Mouse (Mus musculus) 416B (cell line): ENCODE data around the gene Nmrk2.
"Not testable (repeated sequence)": the region's sequence is repeated elsewhere in the genome, so short reads cannot be mapped to it uniquely, and the experiment has no call there.

ENCODE experiments used
- DNase-seq: peaks from one replicate; pipeline ENCODE4 v3.0.0; 2011; ENCODE audit warnings: low read depth

The Nmrk2 gene

DNA sequence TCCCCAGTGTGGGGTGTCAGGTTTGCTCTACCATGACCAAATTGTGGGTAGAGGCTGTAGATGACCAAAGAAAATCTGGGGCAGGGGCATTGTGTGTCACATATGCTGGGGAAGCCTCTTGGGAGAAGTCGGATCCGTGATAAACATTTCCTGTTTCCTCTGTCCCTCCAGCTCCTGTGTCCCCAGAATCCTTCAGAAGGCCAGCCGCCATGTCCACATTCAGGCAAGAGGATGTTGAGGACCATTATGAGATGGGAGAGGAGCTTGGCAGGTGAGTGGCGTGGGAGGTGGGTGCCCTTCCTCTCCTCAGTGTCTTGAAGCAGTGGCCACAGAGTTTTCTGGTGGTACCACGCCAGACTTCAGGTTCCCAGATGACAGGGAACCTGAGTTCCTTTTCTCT, 18.0 kb downstream of the Nmrk2 start, which contains the start of gene 4930442H23Rik:
Gene 4930442H23Rik (minus strand): TSS at position 45 of the 400 bp plus-strand sequence.
- no peak for DNase-seq

DNA sequence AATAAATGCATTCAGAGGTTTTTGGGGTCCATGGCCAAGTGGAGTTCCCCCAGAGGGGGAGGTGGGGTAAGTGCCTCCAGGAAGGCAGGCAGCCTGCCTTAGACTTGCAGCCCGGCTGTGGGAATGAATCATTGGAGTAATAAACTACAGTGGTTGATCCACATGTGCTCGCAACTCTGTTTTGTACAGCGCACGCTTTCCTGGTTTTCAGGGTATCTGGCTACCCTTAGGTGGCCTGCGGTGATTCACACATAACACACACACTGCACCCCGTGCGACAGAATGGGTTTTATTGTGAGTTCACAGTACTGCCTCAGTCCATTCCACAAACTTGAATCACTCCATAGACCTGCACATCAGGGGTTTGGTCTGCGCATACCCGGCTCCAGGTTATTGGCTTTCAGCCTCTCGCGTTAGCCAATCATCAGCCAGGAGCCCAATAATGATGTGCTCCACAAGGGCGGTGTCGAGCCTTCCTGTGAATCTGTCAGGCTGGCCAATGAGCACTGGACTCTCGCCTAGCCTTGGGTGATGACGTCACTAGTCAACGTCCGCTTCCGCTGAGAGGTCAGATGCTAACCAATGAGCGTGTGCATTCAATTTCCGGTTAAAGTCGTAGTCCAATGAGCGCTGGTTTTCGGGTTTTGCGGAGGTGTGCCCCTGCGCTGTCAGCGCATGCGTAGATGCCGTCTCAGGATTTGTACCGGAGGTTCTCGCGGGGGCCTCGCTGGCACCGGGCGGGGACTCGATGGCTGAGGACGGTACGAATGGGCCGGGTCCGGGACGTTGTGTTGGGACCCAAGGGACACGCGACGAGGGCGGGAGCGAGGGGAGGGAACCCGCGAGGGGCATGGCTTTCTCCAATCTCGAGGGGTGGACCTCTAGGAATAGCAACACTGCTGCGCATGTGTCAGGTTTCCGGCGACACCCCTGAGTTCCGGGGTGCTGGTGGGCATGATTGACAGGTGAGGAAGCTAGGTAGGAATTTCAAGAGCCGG, 19.2 kb downstream of the Nmrk2 start, which contains the start of gene Dapk3:
Gene Dapk3 (plus strand): TSS at position 670 of the 998 bp plus-strand sequence.
- DNase-seq = peak; percentile 100

DNA sequence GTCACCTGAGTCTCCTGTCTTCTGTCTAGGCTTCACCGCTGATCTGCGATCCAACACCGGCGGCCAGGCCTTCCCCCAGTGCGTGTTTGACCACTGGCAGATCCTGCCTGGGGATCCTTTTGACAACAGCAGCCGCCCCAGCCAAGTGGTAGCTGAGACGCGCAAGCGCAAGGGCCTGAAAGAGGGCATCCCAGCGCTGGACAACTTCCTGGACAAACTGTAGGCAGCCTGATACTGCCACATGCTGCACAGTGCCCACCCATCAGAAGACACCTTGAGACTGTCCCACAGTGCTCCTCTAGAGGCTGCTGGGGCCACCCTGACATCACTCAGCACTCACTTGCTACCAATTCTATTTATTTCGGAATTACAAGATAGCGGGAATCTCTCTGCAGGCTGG, 20.0 kb downstream of the Nmrk2 start:
- not testable (repeated sequence) for DNase-seq

DNA sequence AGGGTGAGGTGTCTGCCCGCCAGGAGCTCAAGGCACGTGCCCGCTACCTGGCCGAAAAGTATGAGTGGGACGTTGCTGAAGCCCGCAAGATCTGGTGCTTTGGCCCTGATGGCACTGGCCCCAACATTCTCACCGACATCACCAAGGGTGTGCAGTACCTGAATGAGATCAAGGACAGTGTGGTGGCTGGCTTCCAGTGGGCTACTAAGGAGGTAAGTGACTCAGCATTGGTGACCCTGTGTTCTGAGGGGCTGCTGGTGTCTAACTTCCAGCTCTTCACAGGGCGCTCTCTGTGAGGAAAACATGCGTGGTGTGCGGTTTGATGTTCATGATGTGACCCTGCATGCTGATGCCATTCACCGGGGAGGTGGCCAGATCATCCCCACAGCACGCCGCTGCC, 20.9 kb downstream of the Nmrk2 start:
- DNase-seq = no peak

DNA sequence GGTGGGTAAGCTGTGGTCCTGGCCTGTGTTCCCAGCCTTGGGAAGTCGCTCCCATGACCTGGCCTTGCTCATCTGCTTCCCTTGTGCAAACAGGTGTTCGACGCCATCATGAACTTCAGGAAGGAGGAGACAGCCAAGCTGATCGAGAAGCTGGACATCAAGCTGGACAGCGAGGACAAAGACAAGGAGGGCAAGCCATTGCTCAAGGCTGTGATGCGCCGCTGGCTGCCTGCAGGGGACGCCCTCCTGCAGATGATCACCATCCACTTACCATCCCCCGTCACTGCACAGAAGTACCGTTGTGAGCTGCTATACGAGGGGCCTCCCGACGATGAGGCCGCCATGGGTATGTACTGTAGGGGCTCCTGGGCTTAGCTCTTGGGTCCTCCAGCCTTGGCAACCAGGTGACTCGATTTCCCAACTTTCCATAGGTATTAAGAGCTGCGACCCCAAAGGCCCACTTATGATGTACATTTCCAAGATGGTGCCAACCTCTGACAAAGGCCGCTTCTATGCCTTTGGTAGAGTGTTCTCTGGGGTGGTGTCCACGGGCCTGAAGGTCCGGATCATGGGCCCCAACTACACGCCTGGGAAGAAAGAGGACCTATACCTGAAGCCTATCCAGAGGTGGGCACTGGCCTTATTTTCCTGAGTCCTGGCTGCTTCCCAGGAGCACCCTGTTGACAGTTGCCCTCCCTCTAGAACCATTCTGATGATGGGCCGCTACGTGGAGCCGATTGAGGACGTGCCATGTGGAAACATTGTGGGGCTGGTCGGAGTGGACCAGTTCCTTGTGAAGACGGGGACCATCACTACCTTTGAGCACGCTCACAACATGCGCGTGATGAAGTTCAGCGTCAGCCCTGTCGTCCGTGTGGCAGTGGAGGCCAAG, 22.2 kb downstream of the Nmrk2 start:
- DNase-seq = no peak

DNA sequence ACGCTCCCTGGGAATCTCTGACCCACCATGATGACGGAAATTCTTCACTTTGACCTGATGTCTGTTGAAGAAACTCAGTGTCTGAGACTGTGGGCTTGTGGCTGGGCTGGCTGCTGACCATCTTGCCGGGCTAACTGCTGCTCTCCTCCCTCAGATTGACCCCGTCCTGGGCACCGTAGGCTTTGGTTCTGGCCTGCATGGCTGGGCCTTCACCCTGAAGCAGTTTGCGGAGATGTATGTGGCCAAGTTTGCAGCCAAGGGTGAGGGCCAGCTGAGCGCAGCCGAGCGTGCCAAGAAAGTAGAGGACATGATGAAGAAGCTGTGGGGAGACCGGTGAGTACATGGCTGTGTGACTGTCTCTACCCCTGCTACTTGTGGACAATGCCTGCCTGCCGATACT, 22.9 kb downstream of the Nmrk2 start:
- no peak for DNase-seq

DNA sequence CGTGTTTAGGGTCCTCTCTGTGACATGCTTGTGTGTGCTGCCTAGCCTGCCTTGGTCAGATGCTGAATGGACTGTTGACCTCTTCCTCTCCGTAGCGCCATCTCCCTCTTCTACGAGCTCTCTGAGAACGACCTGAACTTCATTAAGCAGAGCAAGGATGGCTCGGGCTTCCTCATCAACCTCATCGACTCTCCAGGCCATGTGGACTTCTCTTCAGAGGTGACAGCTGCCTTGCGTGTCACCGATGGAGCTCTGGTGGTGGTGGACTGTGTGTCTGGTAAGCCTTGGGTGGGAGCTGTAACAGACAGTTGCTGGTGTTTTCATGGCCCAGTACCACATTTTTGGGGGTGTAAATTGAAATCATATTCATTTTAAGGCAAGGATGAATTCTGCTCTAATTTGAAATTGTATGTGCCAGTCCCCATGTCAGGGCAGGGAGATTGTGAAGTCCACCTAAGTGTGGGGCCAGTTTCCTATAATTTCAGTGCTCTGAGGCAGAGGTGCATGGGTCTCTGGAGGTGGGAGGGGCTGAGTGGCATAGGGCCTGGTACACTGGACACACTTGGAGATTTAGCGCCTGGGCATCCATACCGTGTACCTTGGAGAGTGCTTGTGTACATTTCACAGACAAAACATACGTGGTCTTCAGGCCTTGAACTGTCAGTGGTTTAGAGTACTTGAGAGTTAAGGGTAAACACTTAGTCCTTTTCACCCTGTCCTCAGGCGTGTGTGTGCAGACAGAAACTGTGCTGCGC, 23.7 kb downstream of the Nmrk2 start:
- DNase-seq = no peak

DNA sequence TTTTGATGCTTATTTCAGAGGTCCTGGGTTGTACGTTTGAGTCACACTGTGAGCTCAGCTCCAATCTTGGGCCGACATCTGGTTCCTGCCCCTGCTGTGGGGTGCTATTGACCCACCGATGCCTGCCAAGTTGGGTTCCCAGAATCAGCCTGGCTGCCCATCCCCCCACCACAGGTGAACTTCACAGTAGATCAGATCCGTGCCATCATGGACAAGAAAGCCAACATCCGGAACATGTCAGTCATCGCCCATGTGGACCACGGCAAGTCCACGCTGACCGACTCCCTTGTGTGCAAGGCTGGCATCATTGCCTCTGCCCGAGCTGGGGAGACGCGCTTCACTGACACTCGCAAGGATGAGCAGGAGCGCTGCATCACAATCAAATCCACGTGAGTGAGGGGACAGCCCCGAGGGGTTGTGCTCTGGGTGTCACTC, 24.3 kb downstream of the Nmrk2 start:
- DNase-seq = peak; percentile 52

DNA sequence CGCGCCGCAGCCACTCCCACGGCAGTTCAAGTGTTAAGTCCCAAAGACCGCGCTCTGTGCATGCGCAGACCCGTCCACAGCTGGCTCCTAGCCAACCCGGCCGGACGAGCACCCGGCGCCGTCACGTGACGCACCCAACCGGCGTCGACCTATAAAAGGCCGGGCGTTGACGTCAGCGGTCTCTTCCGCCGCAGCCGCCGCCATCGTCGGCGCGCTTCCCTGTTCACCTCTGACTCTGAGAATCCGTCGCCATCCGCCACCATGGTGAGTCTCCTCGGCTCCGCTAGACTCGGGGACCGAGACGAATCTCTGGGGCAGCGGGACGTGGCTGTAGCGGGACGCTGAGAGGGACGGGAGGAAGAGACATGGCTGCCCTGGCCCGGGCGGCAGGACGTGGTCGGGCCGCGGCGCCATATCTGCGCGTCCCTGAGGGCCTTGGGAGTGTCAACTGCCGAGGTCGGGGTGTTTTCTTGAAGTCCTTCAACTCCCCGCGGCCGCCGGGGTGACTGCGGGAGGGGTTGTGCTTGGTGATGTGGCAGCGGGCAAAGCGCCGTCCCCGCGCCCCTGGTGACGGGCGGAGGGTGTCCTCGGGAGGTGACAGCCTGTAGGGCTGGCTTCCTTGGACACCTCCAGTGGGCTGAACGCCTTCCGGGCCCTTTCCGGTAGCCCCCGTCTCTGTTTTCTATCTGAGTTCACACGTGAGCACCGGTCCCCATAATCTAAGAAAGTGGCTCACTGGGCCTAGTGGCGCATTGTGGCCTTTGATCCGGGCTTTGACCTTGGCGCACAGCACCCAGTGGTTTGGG, 25.2 kb downstream of the Nmrk2 start, which contains the start of gene Eef2:
Gene Eef2 (plus strand): TSS at position 166 of the 806 bp plus-strand sequence.
- DNase-seq = peak; percentile 97

DNA sequence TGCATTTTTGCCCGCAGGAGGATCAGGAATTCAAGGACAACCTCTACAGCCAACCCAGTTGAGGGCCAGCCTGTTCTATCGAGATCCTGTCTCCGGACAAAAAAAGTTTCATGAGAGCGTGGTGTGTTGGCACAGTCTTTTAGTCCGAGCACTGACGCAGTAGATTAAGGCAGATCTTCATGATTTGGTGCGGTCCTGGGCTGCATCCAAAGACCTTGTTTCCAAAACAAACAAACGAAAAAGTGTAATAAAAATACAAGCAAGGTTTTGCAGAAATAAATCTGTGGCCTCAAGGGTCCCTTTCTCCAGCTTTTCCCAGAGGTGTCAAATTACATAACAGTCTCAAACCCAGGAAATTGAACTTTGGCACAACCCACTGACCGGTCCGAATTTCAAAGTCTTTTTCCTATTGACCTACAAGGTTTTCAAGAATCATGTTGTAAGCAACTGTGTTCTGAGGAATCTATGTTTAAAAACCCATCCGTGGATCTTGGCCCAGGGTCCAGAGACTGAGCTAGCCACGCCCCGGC, 25.9 kb downstream of the Nmrk2 start:
- no peak for DNase-seq

DNA sequence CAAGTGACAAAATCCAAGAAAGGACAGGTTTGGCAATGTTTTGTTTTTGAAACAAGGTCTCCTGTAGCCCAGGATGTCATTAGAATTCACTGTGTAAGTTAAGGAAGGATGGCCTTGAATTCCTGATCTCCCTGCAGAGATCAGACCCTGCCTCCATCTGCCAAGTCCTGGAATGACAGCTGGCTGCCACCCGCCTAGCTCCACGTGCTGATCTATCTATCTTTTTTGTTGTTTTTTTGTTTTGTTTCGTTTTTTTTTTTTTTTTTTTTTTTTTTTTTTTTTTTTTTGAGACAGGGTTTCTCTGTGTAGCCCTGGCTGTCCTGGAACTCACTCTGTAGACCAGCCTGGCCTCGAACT, 26.5 kb downstream of the Nmrk2 start:
- not testable (repeated sequence) for DNase-seq

DNA sequence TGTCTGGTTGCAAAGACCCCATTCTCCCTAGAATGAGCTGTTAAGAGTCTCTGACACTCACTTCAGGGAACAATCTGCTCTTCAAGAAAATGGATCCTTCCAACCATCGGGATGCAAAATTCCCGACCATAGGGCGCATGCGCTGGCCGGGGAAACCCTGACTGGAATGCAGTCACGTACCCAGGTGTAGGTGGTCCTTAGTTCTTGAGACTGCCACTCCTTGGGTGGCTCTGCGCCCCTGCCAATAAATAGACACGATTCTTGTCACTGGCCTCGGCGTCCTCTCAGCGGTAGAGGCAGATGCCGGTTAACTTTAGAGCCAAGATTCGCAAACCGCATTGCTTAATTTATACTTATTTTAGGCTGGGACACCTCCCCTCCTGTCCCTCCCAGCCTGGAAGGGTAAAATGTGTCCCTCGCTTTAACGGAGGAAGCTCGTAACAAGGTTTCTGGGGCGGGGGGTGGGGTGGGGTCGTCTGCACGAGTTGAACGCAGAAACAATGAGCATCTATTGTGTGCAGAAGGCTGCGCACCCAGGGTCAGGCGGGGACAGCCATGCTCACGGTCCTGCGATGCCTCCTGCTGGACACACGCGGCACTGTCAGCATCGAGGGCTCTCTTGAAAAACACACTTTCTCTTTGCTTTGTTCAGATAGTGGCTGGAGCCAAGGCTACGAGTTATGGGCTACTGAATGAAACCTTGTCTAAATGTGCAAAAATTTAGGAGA, 27.1 kb downstream of the Nmrk2 start:
- peak; percentile 92 for DNase-seq

DNA sequence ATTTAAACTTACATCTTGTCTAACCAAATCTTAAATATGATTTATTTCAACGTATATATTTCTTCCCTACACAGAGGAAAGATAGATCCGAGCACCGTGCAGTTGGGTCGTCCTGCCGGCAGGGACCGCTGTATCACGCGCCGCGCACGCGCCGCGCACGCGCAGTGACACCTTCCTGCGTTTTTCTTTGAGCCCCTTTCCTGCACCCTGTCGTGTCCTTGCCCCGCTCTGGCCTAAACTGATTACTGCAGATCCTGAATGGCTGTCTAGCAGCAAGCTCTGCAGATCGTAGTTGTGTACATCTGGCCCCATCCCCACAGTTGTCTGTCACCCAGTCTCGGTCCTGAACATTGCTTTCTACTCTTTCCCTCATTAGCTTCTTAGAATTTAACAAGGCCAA, 28.7 kb downstream of the Nmrk2 start:
- peak; percentile 89 for DNase-seq

DNA sequence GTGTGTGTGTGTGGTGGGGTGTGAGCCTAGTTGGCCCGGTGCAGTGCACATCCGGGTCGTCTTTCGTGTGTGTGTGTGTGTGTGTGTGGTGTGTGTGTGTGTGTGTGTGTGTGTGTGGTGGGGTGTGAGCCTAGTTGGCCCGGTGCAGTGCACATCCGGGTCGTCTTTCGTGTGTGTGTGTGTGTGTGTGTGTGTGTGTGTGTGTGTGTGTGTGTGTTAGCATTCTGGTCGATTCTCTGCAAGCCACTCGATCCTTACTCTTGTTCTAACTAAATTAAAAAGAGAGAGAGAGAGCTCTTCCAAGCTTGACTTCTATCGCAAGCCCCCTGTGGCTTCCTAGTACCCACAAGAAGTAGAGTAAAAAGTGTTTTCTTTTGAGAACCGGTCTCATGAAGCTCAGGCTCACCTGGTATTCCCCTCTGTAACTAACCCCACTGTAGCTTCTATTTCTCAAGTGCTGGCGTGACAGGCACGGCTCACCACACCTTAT, 32.4 kb downstream of the Nmrk2 start:
- peak; percentile 75 for DNase-seq

DNA sequence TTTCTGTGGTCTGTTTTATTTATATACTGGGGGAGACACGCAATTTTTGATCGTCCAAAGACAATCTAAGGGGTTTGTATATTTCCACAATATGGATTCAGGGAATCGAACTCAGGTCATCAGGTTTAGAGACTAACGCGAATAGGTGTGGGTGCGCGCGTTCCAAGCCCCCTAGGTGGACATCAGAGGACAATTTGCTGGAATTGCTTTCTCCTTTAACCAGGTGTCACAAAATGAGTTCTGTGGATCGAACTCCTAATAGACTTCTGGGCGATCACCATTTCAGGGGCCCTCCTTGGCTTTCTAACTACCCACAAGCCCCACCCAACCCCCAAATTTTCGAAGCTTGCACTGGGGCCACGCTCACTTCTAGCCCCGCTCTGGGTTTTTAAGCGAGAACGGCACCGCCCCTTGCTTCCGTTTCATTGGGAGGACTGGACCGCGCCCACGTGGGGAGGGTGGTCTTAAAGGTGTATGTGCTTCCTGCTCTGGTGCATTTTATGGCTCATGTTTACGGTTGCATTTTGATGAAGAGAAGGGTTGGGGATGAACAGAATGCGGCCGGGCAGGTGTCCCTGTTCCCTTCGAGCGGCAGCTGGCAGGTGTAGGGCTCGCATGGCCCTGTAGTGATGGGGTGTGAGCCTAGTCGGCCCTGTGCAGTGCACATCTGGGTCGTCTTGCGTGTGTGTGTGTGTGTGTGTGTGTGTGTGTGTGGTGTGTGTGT, 33.2 kb downstream of the Nmrk2 start:
- DNase-seq = peak; percentile 96

DNA sequence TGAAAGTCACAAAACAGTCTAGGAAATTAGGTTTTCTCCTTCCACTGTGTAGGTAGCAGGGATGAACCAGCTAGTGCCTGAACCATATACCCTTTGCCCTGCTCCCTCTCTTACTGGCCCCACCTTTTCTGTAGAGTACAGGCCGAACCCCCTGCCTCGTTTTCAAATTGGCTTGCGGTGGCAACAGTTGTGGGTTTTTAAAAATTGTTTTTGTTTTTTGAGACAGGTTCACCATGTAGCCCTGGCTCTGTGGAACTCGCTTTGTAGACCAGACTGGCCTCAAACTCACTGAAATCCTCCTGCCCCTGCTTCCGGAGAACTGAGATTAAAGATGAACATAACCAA, 33.8 kb downstream of the Nmrk2 start:
- no peak for DNase-seq

DNA sequence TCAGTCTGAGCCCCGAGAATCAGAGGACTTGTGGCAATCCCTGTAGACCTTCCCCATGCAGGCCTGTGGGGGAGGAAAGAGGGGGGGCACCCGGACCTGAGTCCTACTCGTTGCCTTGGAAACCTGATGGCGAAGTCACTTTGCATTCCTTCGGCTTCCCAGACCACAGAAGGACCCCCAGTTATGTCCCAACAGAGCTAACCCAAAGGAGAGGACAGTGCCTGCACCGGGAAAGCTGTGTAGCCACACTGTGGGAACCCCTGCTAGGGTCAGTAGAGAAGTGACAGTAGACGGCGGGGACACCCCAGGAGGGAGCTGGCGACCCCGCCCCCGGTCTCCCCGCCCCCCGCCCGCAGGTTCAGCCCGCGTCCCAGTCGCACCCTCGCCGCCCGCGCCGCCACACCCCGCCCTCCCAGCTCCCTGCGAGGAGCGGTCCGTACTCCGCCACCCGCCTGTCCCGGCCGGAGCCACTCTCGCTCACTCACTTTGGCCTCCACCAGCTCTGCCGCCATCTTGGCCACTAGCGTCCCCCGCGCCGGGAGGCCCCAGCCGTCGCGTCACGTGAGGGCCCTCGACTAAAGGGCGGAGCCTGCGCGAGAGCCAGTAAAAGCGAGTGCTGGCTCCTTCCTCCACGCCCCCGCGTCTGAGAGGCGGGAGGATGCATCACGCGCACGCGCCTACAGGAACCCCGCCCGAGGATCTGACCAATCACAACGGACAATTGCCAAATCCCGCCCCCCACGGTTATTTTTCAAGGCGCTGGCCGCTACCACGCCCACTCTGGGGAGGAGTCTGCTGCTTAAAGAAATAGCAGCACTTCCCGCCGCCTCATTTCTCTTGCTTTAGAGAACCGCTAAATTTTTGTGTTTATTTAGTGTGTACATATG, 34.4 kb downstream of the Nmrk2 start, which contains the start of gene Pias4:
Gene Pias4 (minus strand): TSS at position 724 of the 887 bp plus-strand sequence.
- DNase-seq = peak; percentile 100

DNA sequence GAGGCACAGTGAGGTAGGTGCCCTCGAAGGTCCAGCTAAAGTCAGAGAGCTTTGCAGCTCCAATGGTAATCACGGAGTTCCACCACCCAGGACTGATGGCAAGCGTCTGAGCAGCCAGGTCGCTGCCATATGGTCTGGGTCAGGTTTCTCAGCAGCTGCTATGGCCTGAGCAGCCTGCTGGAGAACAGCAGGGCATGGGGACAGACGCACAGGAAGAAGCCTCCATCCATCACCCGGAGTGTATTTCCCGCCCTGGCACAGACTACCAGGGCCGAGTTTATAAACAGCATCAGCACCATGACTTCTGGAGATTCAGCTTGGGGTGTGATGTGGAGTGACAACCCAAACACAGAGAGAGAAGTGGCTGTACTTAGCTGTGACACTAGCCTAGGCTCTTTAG, 36.7 kb downstream of the Nmrk2 start:
- DNase-seq = no peak
